Mouse (Mus musculus): ENCODE measurements around the gene R3hdml. TPM values are rescaled to one million over a fixed set of nuclear protein-coding genes. Genes with fewer than 3 reads are reported as not detected.

Gene R3hdml
- total and polyA plus RNA-seq, 3 experiments: not detected

- Histone ChIP-seq H3K9ac (ENCODE audit: insufficient read depth, low read depth) (no peak overlapping the region), H3K4me3 (replicated peaks in 1 of 3; ENCODE audit: low read depth in 2 of 3, low read length in 2 of 3, poor library complexity in 1 of 3) (no peak overlapping the region), H3K27me3 (replicated peaks) (peaks cover 85% of the 10 kb centered on the region), H3K79me2 (replicated peaks; ENCODE audit: control insufficient read depth, extremely low read depth, insufficient read depth, poor library complexity, severe bottlenecking) (no peaks in the 10 kb centered on the region), H3K27ac (ENCODE audit: insufficient read depth, low read depth) (no peak overlapping the region), H3K9me3 (replicated peaks; ENCODE audit: low read length) (no peaks in the 10 kb centered on the region), H3K4me1 (ENCODE audit: control insufficient read depth in 1 of 2, insufficient read depth in 2 of 2) (no peaks in the 10 kb centered on the region), H3K36me3 (replicated peaks in 1 of 2; ENCODE audit: control insufficient read depth in 1 of 2, insufficient read depth in 1 of 2, low read length in 1 of 2) (no peaks in the 10 kb centered on the region), H3K4me2 (ENCODE audit: insufficient read depth, low read depth, poor library complexity, severe bottlenecking) (no peak overlapping the region)
- dilution Hi-C loops (cut with MboI; ENCODE audit: extremely low pct_ligation_motif_present, extremely low pct_unique_long_range_greater_than_20kb, low sequenced_read_pairs) (no loop called here), in situ Hi-C loops (cut with MboI; ENCODE audit: low pct_ligation_motif_present, low pct_unique_long_range_greater_than_20kb, low sequenced_read_pairs) (no loop called here)
- DNase-seq (ENCODE audit: extremely low read depth): no peak
- TF ChIP-seq USF1 (IDR thresholded peaks at IDR 0.05; ENCODE audit: low read depth, low read length) (no peak), IRF4 (IDR thresholded peaks at IDR 0.05; ENCODE audit: low read depth, low read length) (no peak), MAX (IDR thresholded peaks at IDR 0.05; ENCODE audit: low read length) (no peak), CTCF (conservative IDR thresholded peaks at IDR 0.05 in 1 of 2, IDR thresholded peaks at IDR 0.05 in 1 of 2; ENCODE audit: low read depth in 2 of 2, low read length in 2 of 2) (no peak), ELF1 (IDR thresholded peaks at IDR 0.05; ENCODE audit: low read depth, low read length) (no peak), ZNF384 (IDR thresholded peaks at IDR 0.05; ENCODE audit: low read depth, low read length) (no peak), POLR2A (IDR thresholded peaks at IDR 0.05; ENCODE audit: low read depth, low read length) (no peak)
Measured at GRCm38 (mm10) chr2:163546623-163547318, 54.7 kb downstream of the R3hdml start.

- H3K4me3 ChIP-seq (replicated peaks in 1 of 3; ENCODE audit: low read depth in 2 of 3, low read length in 2 of 3, poor library complexity in 1 of 3): no peak overlapping the region
- H3K79me2 ChIP-seq (replicated peaks; ENCODE audit: control insufficient read depth, extremely low read depth, insufficient read depth, poor library complexity, severe bottlenecking): no peaks in the 10 kb centered on the region
- H3K4me1 ChIP-seq (ENCODE audit: control insufficient read depth in 1 of 2, insufficient read depth in 2 of 2): no peaks in the 10 kb centered on the region
- H3K9me3 ChIP-seq (replicated peaks; ENCODE audit: low read length): no peaks in the 10 kb centered on the region
- H3K9ac ChIP-seq (ENCODE audit: insufficient read depth, low read depth): no peak overlapping the region
- H3K27me3 ChIP-seq (replicated peaks): peaks cover 83% of the 10 kb centered on the region
- TF ChIP-seq RAD21 (IDR thresholded peaks at IDR 0.05; ENCODE audit: low read depth, low read length): no peak
- no peak for TF ChIP-seq ELF1 (IDR thresholded peaks at IDR 0.05; ENCODE audit: low read depth, low read length)
- no peak for TF ChIP-seq HCFC1 (IDR thresholded peaks at IDR 0.05; ENCODE audit: low read depth, low read length)
- no peak for TF ChIP-seq CHD2 (IDR thresholded peaks at IDR 0.05; ENCODE audit: low read length)
- no peak for TF ChIP-seq SMC3 (IDR thresholded peaks at IDR 0.05; ENCODE audit: low read depth, low read length)
- no peak for TF ChIP-seq E2F4 (IDR thresholded peaks at IDR 0.05; ENCODE audit: insufficient replicate concordance, low read depth, low read length)
- TF ChIP-seq POLR2A (IDR thresholded peaks at IDR 0.05; ENCODE audit: low read depth, low read length): no peak
- no peak for TF ChIP-seq ZC3H11A (IDR thresholded peaks at IDR 0.05; ENCODE audit: low read depth, low read length)
- TF ChIP-seq MAFK (IDR thresholded peaks at IDR 0.05; ENCODE audit: insufficient replicate concordance, low read length): no peak
- TF ChIP-seq ZNF384 (IDR thresholded peaks at IDR 0.05; ENCODE audit: low read depth, low read length): no peak
- no peak for TF ChIP-seq SIN3A (IDR thresholded peaks at IDR 0.05; ENCODE audit: low read length)
- TF ChIP-seq EP300 (IDR thresholded peaks at IDR 0.05; ENCODE audit: low read length): no peak
- TF ChIP-seq ZMIZ1 (IDR thresholded peaks at IDR 0.05; ENCODE audit: low read depth, low read length): no peak
- TF ChIP-seq MXI1 (IDR thresholded peaks at IDR 0.05; ENCODE audit: low read depth, low read length): no peak
- no peak for TF ChIP-seq MAX (IDR thresholded peaks at IDR 0.05; ENCODE audit: low read length)
- TF ChIP-seq GABPA (IDR thresholded peaks at IDR 0.05; ENCODE audit: insufficient replicate concordance, low read depth, low read length): no peak
- TF ChIP-seq NRF1 (IDR thresholded peaks at IDR 0.05; ENCODE audit: low read depth, low read length): no peak
- no peak for TF ChIP-seq CTCF (conservative IDR thresholded peaks at IDR 0.05 in 1 of 2, IDR thresholded peaks at IDR 0.05 in 1 of 2; ENCODE audit: low read depth in 2 of 2, low read length in 2 of 2)
- TF ChIP-seq MAZ (IDR thresholded peaks at IDR 0.05; ENCODE audit: low read depth, low read length): no peak
- TF ChIP-seq MEF2A (IDR thresholded peaks at IDR 0.05; ENCODE audit: borderline replicate concordance, low read depth, low read length): no peak
- in situ Hi-C loops (cut with MboI; ENCODE audit: low pct_ligation_motif_present, low pct_unique_long_range_greater_than_20kb, low sequenced_read_pairs): no loop called here
- no peak overlapping the region for H3K27ac ChIP-seq (ENCODE audit: insufficient read depth, low read depth)
- dilution Hi-C loops (cut with MboI; ENCODE audit: extremely low pct_ligation_motif_present, extremely low pct_unique_long_range_greater_than_20kb, low sequenced_read_pairs): no loop called here
- H3K36me3 ChIP-seq (replicated peaks in 1 of 2; ENCODE audit: control insufficient read depth in 1 of 2, insufficient read depth in 1 of 2, low read length in 1 of 2): no peaks in the 10 kb centered on the region
- no peak for DNase-seq (ENCODE audit: extremely low read depth)
- H3K4me2 ChIP-seq (ENCODE audit: insufficient read depth, low read depth, poor library complexity, severe bottlenecking): no peak overlapping the region
Measured at GRCm38 (mm10) chr2:163548822-163549221, 56.7 kb downstream of the R3hdml start.
